In the genomic region with DNA sequence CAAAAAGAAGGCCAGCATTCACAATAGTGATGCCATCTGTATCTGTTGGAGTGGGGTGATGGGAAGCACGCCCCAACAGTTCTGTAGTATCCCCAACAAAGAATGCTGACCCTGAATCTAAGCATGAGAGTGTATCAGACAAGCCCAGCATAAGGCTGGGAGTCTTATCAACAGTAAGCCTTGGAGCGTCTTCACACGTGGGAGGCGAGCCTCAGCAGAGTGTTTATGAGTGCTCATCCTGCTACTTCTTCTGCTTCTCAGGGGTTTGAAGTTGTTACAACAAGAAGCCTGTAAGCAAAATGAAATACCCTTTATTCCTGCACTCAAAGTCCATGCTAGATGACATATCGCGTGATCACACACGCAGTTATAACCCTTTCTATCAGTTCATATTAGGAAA, we compare ENCODE assay signal across 26 mouse cellular contexts.
A peak's percentile ranks its signal among the peaks of the same experiment; 100 is the strongest.
DNase-seq lines count a peak whose midpoint lies in the region; TF ChIP-seq lines count a peak whose summit lies in the region.
"Had no signal": no experiment of that assay in that cellular context is flagged by ENCODE, and none has a peak within 500 bp of the region (broad histone marks: within the 10 kb centered on the region; RNA-seq: fewer than 3 reads in every experiment).

No protein-coding gene starts in this region.

- H3K27me3 ChIP-seq in heart, embryonic 10.5 days (ENCODE audit: insufficient read depth, poor library complexity, severe bottlenecking): no peaks in the 10 kb centered on the region
- H3K27me3 ChIP-seq in MEL (ENCODE audit: control insufficient read depth in 1 of 2, insufficient read depth in 2 of 2, low read length in 2 of 2): no peaks in the 10 kb centered on the region
- H3K27me3 ChIP-seq: CH12.LX; embryonic facial prominence, embryonic 12.5 days; embryonic facial prominence, embryonic 15.5 days; heart, embryonic 12.5 days; heart, embryonic 15.5 days; hindbrain, embryonic 13.5 days had no signal

- TF ChIP-seq CTCF in MEL (IDR thresholded peaks at IDR 0.05 in 2 of 3, conservative IDR thresholded peaks at IDR 0.05 in 1 of 3; ENCODE audit: control insufficient read depth in 1 of 3, insufficient read depth in 1 of 3, low read depth in 2 of 3, low read length in 3 of 3, poor library complexity in 1 of 3, severe bottlenecking in 1 of 3): no peak

- intact Hi-C loops in left cerebral cortex, postnatal 14 days (cut with DNase I): no loop called here
- intact Hi-C loops in left cerebral cortex, postnatal 4 days (cut with DNase I): no loop called here

- DNase-seq in heart, adult 11 months: peak; percentile 36
- DNase-seq in heart, embryonic 10.5 days (ENCODE audit: low spot score): no peak
- peak; percentile 19 to 24 for DNase-seq in left cerebral cortex, postnatal 14 days (ENCODE audit: low spot score in 2 of 2)
- no peak for DNase-seq in left cerebral cortex, postnatal 4 days
- peak; percentile 11 for DNase-seq in MEL (ENCODE audit: low read depth, low spot score)
- DNase-seq in c-Kit-positive CD71-positive TER-119-positive erythroid progenitor cells, embryonic 14.5 days (ENCODE audit: low spot score): peak; percentile 4
- no peak for DNase-seq in spleen, postnatal 10 days (ENCODE audit: low spot score in 2 of 2)
- DNase-seq: adrenal gland, adult 2 months; adrenal gland, postnatal 14 days; B cell, adult 2 months; cerebellum, adult 2 months; cerebellum, adult 9-11 months; cerebellum, postnatal 25 days; forebrain, postnatal 0 days; gastrocnemius, postnatal 10 days; gastrocnemius, postnatal 36 days; heart, postnatal 10 days; heart, postnatal 36 days had no signal

- no peak overlapping the region for H3K27ac ChIP-seq in heart, embryonic 10.5 days
- no peak overlapping the region for H3K27ac ChIP-seq in MEL (ENCODE audit: control insufficient read depth, low read depth, low read length)
- H3K27ac ChIP-seq: embryonic facial prominence, embryonic 12.5 days; embryonic facial prominence, embryonic 15.5 days; heart, embryonic 15.5 days; hindbrain, embryonic 10.5 days; hindbrain, embryonic 13.5 days had no signal

- H3K4me1 ChIP-seq in heart, embryonic 10.5 days: no peaks in the 10 kb centered on the region
- H3K4me1 ChIP-seq in MEL (ENCODE audit: control insufficient read depth in 1 of 2, insufficient read depth in 2 of 2, low read length in 2 of 2): no peaks in the 10 kb centered on the region
- H3K4me1 ChIP-seq: embryonic facial prominence, embryonic 12.5 days; embryonic facial prominence, embryonic 15.5 days; heart, embryonic 12.5 days; heart, embryonic 15.5 days; hindbrain, embryonic 10.5 days; hindbrain, embryonic 13.5 days had no signal

- no peak overlapping the region for H3K9ac ChIP-seq in MEL (ENCODE audit: control insufficient read depth, low read depth, low read length, poor library complexity, severe bottlenecking)
- H3K9ac ChIP-seq: embryonic facial prominence, embryonic 12.5 days; embryonic facial prominence, embryonic 15.5 days; forebrain, postnatal 0 days; heart, embryonic 12.5 days; heart, embryonic 15.5 days; hindbrain, embryonic 13.5 days had no signal

- no peak for TF ChIP-seq EP300 in MEL (IDR thresholded peaks at IDR 0.05; ENCODE audit: low read depth in 1 of 2, low read length in 2 of 2)

- TF ChIP-seq POLR2A in MEL (IDR thresholded peaks at IDR 0.05; ENCODE audit: control insufficient read depth in 1 of 2, insufficient read depth in 1 of 2, low read depth in 1 of 2, low read length in 2 of 2, poor library complexity in 1 of 2): no peak

- WGBS in heart, embryonic 10.5 days: 77% methylated on average over 7 of the region's 7 CpGs

- H3K9me3 ChIP-seq in heart, embryonic 10.5 days: no peaks in the 10 kb centered on the region
- H3K9me3 ChIP-seq in MEL (replicated peaks; ENCODE audit: insufficient read depth, low read length): no peaks in the 10 kb centered on the region
- H3K9me3 ChIP-seq: embryonic facial prominence, embryonic 12.5 days; embryonic facial prominence, embryonic 15.5 days; G1E; heart, embryonic 12.5 days; heart, embryonic 15.5 days; hindbrain, embryonic 10.5 days; hindbrain, embryonic 13.5 days had no signal

- no peak overlapping the region for H3K4me3 ChIP-seq in heart, embryonic 10.5 days
- no peak overlapping the region for H3K4me3 ChIP-seq in MEL (ENCODE audit: control insufficient read depth in 1 of 2, insufficient read depth in 1 of 2, low read depth in 2 of 2, low read length in 2 of 2)
- H3K4me3 ChIP-seq: embryonic facial prominence, embryonic 12.5 days; embryonic facial prominence, embryonic 15.5 days; heart, embryonic 12.5 days; heart, embryonic 15.5 days; hindbrain, embryonic 10.5 days; hindbrain, embryonic 13.5 days had no signal

- no peak for TF ChIP-seq RAD21 in MEL (IDR thresholded peaks at IDR 0.05; ENCODE audit: low read depth, low read length)

- no peaks in the 10 kb centered on the region for H3K36me3 ChIP-seq in heart, embryonic 10.5 days
- no peaks in the 10 kb centered on the region for H3K36me3 ChIP-seq in MEL (ENCODE audit: control insufficient read depth in 1 of 2, insufficient read depth in 2 of 2, low read length in 2 of 2)
- H3K36me3 ChIP-seq: embryonic facial prominence, embryonic 12.5 days; embryonic facial prominence, embryonic 15.5 days; G1E; heart, embryonic 12.5 days; heart, embryonic 15.5 days; hindbrain, embryonic 10.5 days; hindbrain, embryonic 13.5 days had no signal

- H3K79me2 ChIP-seq in MEL (ENCODE audit: control insufficient read depth, insufficient read depth, low read length, poor library complexity): no peaks in the 10 kb centered on the region

TF ChIP-seq in MEL, 35 proteins besides CTCF, POLR2A, EP300 and RAD21:
- no peak for TF ChIP-seq E2F4 (IDR thresholded peaks at IDR 0.05; ENCODE audit: borderline replicate concordance, low read depth, low read length)
- no peak for TF ChIP-seq TAL1 (IDR thresholded peaks at IDR 0.05; ENCODE audit: low read length)
- no peak for TF ChIP-seq KAT2A (conservative IDR thresholded peaks at IDR 0.05; ENCODE audit: low read depth, low read length)
- TF ChIP-seq ZC3H11A (IDR thresholded peaks at IDR 0.05; ENCODE audit: low read depth, low read length): no peak
- TF ChIP-seq USF1 (IDR thresholded peaks at IDR 0.05; ENCODE audit: low read depth, low read length): no peak
- no peak for TF ChIP-seq TCF12 (IDR thresholded peaks at IDR 0.05; ENCODE audit: low read depth, low read length)
- no peak for TF ChIP-seq MXI1 (IDR thresholded peaks at IDR 0.05; ENCODE audit: low read depth, low read length)
- no peak for TF ChIP-seq ELF1 (IDR thresholded peaks at IDR 0.05; ENCODE audit: low read depth, low read length)
- TF ChIP-seq MEF2A (IDR thresholded peaks at IDR 0.05; ENCODE audit: extremely low read depth, insufficient replicate concordance, low read depth, low read length, poor library complexity, severe bottlenecking): no peak
- TF ChIP-seq USF2 (IDR thresholded peaks at IDR 0.05; ENCODE audit: borderline replicate concordance in 1 of 2, insufficient read depth in 1 of 2, low read depth in 1 of 2, low read length in 2 of 2): no peak
- TF ChIP-seq HCFC1 (IDR thresholded peaks at IDR 0.05; ENCODE audit: low read depth, low read length): no peak

Comparison
In these comparisons a context has a peak if more than half of its experiments do, and no peak if none do; other contexts are left out.
1. DNase-seq: peak in heart, adult 11 months (single experiment), left cerebral cortex, postnatal 14 days (2 of 2), MEL (single experiment) and c-Kit-positive CD71-positive TER-119-positive erythroid progenitor cells, embryonic 14.5 days (single experiment); none in heart, embryonic 10.5 days (single experiment), left cerebral cortex, postnatal 4 days (single experiment) and spleen, postnatal 10 days (0 of 2).